Mouse (Mus musculus): ENCODE results near the gene Gm10320.

DNA sequence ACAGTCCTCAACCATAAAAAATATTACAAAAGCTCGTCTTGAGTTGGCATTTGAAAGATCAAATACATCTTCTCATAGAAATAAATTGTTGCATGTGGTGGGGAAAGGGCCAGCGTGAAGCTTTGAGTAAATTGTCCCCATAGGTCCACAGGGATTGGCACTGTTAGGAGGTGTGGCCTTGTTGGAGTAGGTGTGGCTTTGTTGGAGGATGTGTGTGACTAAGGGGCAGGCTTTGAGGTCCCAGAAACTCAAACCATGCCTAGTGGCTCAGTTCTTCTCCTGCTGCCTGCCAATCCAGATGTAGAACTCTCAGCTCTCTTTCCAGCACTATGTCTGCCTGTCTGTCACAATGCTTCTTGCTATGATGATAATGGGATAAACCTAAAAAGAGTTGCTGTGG lies 49.8 kb upstream of the Gm10320 start:
- TF ChIP-seq CTCF (conservative IDR thresholded peaks at IDR 0.05; ENCODE audit: low read length) (no peak), POU5F1 (IDR thresholded peaks at IDR 0.05; ENCODE audit: borderline replicate concordance, low read length) (no peak), NANOG (IDR thresholded peaks at IDR 0.05; ENCODE audit: borderline replicate concordance, low read length) (no peak)
